Mouse (Mus musculus) embryonic facial prominence, embryonic 12.5 days (tissue): Measurements from ENCODE around the gene Fibp. TPM values are rescaled to one million over a fixed set of nuclear protein-coding genes. Genes with fewer than 3 reads are reported as not detected.

Experiments
- ATAC-seq: fragments of 200-750 bp; cut with Nextera tagmentation; 2 replicates; pipeline ENCODE4 v1.8.0; 2017; ENCODE audit not compliant: insufficient number of reproducible peaks, insufficient read depth, low FRiP score, low TSS enrichment
- H3K27ac ChIP-seq: fragments of 300-500 bp; sonication (generic); 2 replicates; pipeline ENCODE4 v1.5.1; 2016; ENCODE audit warnings: mild to moderate bottlenecking
- H3K27me3 ChIP-seq: fragments of 300-500 bp; sonication (generic); 2 replicates; pipeline ENCODE4 v1.6.1; 2016; ENCODE audit warnings: mild to moderate bottlenecking, moderate library complexity
- H3K36me3 ChIP-seq: fragments of 300-500 bp; sonication (generic); 2 replicates; pipeline ENCODE4 v1.6.1; 2016; ENCODE audit warnings: mild to moderate bottlenecking
- H3K4me1 ChIP-seq: fragments of 300-500 bp; sonication (generic); 2 replicates; pipeline ENCODE4 v1.6.1; 2016
- H3K4me2 ChIP-seq: fragments of 300-500 bp; sonication (generic); replicated peaks from 2 replicates; pipeline ENCODE4 v1.6.1; 2016; ENCODE audit warnings: mild to moderate bottlenecking, moderate library complexity
- H3K4me3 ChIP-seq: fragments of 300-500 bp; sonication (generic); 2 replicates; pipeline ENCODE4 v1.5.1; 2016; ENCODE audit warnings: mild to moderate bottlenecking
- H3K9ac ChIP-seq: fragments of 300-500 bp; sonication (generic); 2 replicates; pipeline ENCODE4 v1.6.1; 2016; ENCODE audit warnings: mild to moderate bottlenecking, moderate library complexity
- H3K9me3 ChIP-seq: fragments of 300-500 bp; sonication (generic); 2 replicates; pipeline ENCODE4 v1.6.1; 2016; ENCODE audit warnings: mild to moderate bottlenecking, moderate library complexity
- WGBS: fragments of 180-500 bp; shearing (Covaris S2); methylation state at CpG from one replicate; pipeline ENCODE4 v1.1.7; 2016; 5-methylcytosine and 5-hydroxymethylcytosine counted together
- polyA plus RNA-seq: library from polyadenylated mRNA; unstranded; fragments of >200 nt; fragmentation: Nextera tagmentation; extraction: Ambion mirVana; gene quantifications from 2 replicates; pipeline ENCODE4 v1.2.1, GENCODE M21; 2016

Fibp gene
- polyA plus RNA-seq, 1 experiment from 2014 or later: 150 TPM

DNA sequence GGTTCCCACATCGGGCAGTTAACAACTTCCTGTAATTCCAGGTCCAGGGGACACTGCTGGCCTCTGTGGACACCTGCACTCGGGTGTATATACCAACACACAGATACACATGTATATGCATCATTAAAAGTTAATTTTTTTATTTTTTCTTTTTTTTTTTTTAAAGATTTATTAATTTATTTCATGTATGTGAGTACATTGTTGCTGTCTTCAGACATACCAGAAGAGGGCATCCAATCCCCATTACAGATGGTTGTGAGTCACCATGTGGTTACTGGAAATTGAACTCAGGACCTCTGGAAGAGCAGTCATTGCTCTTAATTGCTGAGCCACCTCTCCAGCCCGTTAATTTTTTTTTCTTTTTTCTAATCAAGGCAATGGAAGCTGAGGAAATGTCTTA lies 12.4 kb downstream of the Fibp start:
- Histone ChIP-seq H3K9me3 (no peaks in the 10 kb centered on the region), H3K27ac (no peak overlapping the region), H3K9ac (no peak overlapping the region), H3K4me2 (peak overlapping the region; percentile 87; the same call in 1 of the 2 replicates), H3K36me3 (peaks cover 11% of the 10 kb centered on the region), H3K4me3 (no peak overlapping the region; the same call in 1 of the 2 replicates), H3K4me1 (peaks cover 15% of the 10 kb centered on the region), H3K27me3 (no peaks in the 10 kb centered on the region; the same call in 1 of the 2 replicates)
- ATAC-seq: no peak
- WGBS: 82% methylated on average over 3 of the region's 3 CpGs

GRCm38 (mm10) chr19:5473720-5474119 lies 13.3 kb downstream of the Fibp start, which contains the start of gene Efemp2:
Gene Efemp2, plus strand, starts transcription at chr19:5473954.
- Histone ChIP-seq H3K4me2 (peak within 1 kb of the TSS; percentile 87), H3K9me3 (no peaks in the 10 kb centered on the region), H3K27me3 (no peaks in the 10 kb centered on the region; the same call in 1 of the 2 replicates), H3K36me3 (peaks cover 17% of the 10 kb centered on the region), H3K9ac (peak within 1 kb of the TSS; percentile 91), H3K4me3 (peak within 1 kb of the TSS; percentile 69), H3K27ac (peak within 1 kb of the TSS; percentile 92), H3K4me1 (peaks cover 15% of the 10 kb centered on the region)
- peak; percentile 35; the same call in 1 of the 2 replicates for ATAC-seq
- 1% methylated on average over 22 of the region's 22 CpGs for WGBS

GRCm38 (mm10) chr19:5474281-5475068 lies 14.1 kb downstream of the Fibp start:
- Histone ChIP-seq H3K27ac (peak overlapping the region; percentile 92), H3K36me3 (peaks cover 23% of the 10 kb centered on the region), H3K9ac (peak overlapping the region; percentile 91), H3K4me2 (peak overlapping the region; percentile 87), H3K27me3 (no peaks in the 10 kb centered on the region; the same call in 1 of the 2 replicates), H3K4me1 (peaks cover 15% of the 10 kb centered on the region), H3K4me3 (peak overlapping the region; percentile 69), H3K9me3 (no peaks in the 10 kb centered on the region)
- WGBS: under 1% methylated on average over 39 of the region's 68 CpGs
- ATAC-seq: peak; percentile 72

- ATAC-seq: peak; percentile 17; the same call in 1 of the 2 replicates
- Histone ChIP-seq H3K4me3 (peak overlapping the region; percentile 69), H3K4me2 (peak overlapping the region; percentile 87), H3K9me3 (no peaks in the 10 kb centered on the region), H3K27me3 (no peaks in the 10 kb centered on the region), H3K36me3 (peaks cover 28% of the 10 kb centered on the region), H3K9ac (peak overlapping the region; percentile 91), H3K27ac (peak overlapping the region; percentile 92), H3K4me1 (peaks cover 15% of the 10 kb centered on the region)
- WGBS: 16% methylated on average over 13 of the region's 13 CpGs
These were observed 14.8 kb downstream of the Fibp start for GRCm38 (mm10) chr19:5475069-5475714.

GRCm38 (mm10) chr19:5477004-5477667 lies 16.7 kb downstream of the Fibp start:
- ATAC-seq: no peak
- H3K4me2 ChIP-seq: no peak overlapping the region
- 87% methylated on average over 10 of the region's 10 CpGs for WGBS
- H3K4me1 ChIP-seq: peaks cover 15% of the 10 kb centered on the region
- peaks cover 47% of the 10 kb centered on the region for H3K36me3 ChIP-seq
- H3K27ac ChIP-seq: no peak overlapping the region
- H3K4me3 ChIP-seq: no peak overlapping the region
- no peaks in the 10 kb centered on the region for H3K9me3 ChIP-seq
- H3K27me3 ChIP-seq: no peaks in the 10 kb centered on the region
- H3K9ac ChIP-seq: no peak overlapping the region

GRCm38 (mm10) chr19:5477668-5478300 lies 17.4 kb downstream of the Fibp start:
- Histone ChIP-seq H3K27me3 (no peaks in the 10 kb centered on the region), H3K27ac (no peak overlapping the region), H3K9ac (no peak overlapping the region), H3K4me2 (no peak overlapping the region), H3K4me1 (peaks cover 15% of the 10 kb centered on the region), H3K4me3 (no peak overlapping the region), H3K9me3 (no peaks in the 10 kb centered on the region), H3K36me3 (peaks cover 54% of the 10 kb centered on the region)
- ATAC-seq: no peak
- WGBS: 92% methylated on average over 18 of the region's 18 CpGs

GRCm38 (mm10) chr19:5480016-5480415 lies 19.6 kb downstream of the Fibp start:
- H3K4me2 ChIP-seq: no peak overlapping the region
- H3K36me3 ChIP-seq: peaks cover 76% of the 10 kb centered on the region
- no peak overlapping the region; the same call in 1 of the 2 replicates for H3K27ac ChIP-seq
- 92% methylated on average over 10 of the region's 10 CpGs for WGBS
- H3K9me3 ChIP-seq: no peaks in the 10 kb centered on the region
- H3K4me3 ChIP-seq: no peak overlapping the region
- H3K9ac ChIP-seq: no peak overlapping the region
- H3K27me3 ChIP-seq: no peaks in the 10 kb centered on the region
- peaks cover 11% of the 10 kb centered on the region for H3K4me1 ChIP-seq
- ATAC-seq: no peak

GRCm38 (mm10) chr19:5481398-5481797 lies 21.0 kb downstream of the Fibp start:
- Histone ChIP-seq H3K9ac (no peak overlapping the region), H3K4me2 (no peak overlapping the region), H3K27me3 (no peaks in the 10 kb centered on the region), H3K4me3 (no peak overlapping the region), H3K9me3 (no peaks in the 10 kb centered on the region), H3K4me1 (peaks cover 2% of the 10 kb centered on the region; the same call in 1 of the 2 replicates), H3K36me3 (peaks cover 87% of the 10 kb centered on the region), H3K27ac (no peak overlapping the region)
- 90% methylated on average over 10 of the region's 10 CpGs for WGBS
- ATAC-seq: no peak

GRCm38 (mm10) chr19:5483386-5484359 lies 23.3 kb downstream of the Fibp start:
- Histone ChIP-seq H3K27ac (no peak overlapping the region), H3K9ac (no peak overlapping the region), H3K36me3 (peaks cover 73% of the 10 kb centered on the region), H3K9me3 (no peaks in the 10 kb centered on the region), H3K4me3 (no peak overlapping the region), H3K4me1 (peaks cover 14% of the 10 kb centered on the region), H3K27me3 (no peaks in the 10 kb centered on the region), H3K4me2 (no peak overlapping the region)
- ATAC-seq: no peak
- 92% methylated on average over 19 of the region's 19 CpGs for WGBS

- H3K4me2 ChIP-seq: no peak overlapping the region
- H3K4me3 ChIP-seq: no peak overlapping the region
- no peak for ATAC-seq
- H3K9ac ChIP-seq: no peak overlapping the region
- peaks cover 14% of the 10 kb centered on the region for H3K4me1 ChIP-seq
- WGBS: 94% methylated on average over 5 of the region's 5 CpGs
- no peaks in the 10 kb centered on the region for H3K9me3 ChIP-seq
- H3K36me3 ChIP-seq: peaks cover 66% of the 10 kb centered on the region
- H3K27ac ChIP-seq: no peak overlapping the region
- no peaks in the 10 kb centered on the region for H3K27me3 ChIP-seq
These were observed 24.1 kb downstream of the Fibp start for GRCm38 (mm10) chr19:5484496-5484895.
